Mouse (Mus musculus) lung, adult 18-20 months (tissue): ENCODE data around the gene Tm9sf1.
A peak's percentile ranks its signal among the peaks of the same experiment; 100 is the strongest.

Experiments
- DNase-seq, 2 experiments: peaks; one replicate each; pipeline ENCODE4 v3.0.0; 2022; ENCODE audit warnings: mixed read lengths in 2 of 2

The Tm9sf1 gene

DNA sequence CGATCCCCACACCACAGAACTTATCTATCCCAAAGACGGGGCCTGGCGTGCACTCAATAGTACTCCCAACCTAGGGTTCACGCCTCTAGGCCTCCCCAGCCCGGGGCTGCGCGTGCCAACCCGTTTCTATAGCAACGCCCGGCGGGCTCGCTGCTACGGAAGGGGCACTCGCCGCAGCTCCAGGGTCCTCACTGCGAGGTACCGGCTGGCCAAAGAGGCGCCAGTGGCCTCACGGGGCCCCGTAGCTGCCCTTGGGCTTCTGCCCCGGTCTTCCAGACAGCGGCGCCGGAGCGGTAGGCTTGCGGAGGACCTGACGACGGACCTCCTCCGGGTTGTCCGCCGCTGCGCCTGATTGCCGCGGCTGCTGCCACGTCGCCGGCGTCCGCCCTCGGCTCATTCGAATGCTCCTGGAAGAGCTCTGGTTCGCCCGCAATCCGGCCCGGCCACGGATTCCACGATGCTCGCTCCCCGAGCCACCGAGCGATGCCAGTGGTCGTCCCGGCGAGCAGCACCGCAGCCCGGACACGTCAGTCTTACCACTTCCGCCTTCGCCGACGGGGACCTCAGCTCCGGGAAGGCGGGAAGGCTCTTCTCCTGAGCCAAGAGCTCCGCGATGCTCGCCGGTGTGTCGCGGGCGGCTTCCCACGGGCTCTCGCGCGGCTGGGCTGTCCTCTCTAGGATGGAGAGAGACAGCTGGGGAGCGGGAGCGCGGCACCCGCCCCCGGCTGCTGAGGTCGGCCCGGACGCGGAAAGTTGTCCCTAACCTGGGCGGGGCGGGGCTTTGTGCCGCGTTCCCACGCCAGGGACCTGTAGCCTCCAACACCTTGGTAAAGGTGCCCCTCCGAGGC, at the start of gene Tm9sf1:
Tm9sf1 (minus strand) TSS at position 747 of the 848 bp plus-strand sequence.
- peak; percentile 83 to 85 for DNase-seq

DNA sequence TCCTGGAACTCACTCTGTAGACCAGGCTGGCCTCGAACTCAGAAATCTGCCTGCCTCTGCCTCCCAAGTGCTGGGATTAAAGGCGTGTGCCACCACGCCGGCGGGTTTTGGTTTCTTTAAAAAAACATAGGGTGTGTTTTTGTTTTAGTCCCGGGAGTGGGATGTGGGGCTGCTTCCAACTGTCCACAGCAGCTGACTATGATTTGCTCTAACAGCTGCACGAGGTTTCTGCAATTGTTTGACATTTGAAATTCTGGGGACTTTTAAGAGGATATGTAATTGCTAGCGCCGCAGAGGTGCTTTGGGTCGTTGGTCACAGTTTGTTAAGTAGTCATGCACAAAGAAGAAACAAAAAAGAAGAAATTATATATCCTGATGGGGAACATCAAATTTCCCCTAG, 45.8 kb upstream of the Tm9sf1 start:
- DNase-seq: no peak

DNA sequence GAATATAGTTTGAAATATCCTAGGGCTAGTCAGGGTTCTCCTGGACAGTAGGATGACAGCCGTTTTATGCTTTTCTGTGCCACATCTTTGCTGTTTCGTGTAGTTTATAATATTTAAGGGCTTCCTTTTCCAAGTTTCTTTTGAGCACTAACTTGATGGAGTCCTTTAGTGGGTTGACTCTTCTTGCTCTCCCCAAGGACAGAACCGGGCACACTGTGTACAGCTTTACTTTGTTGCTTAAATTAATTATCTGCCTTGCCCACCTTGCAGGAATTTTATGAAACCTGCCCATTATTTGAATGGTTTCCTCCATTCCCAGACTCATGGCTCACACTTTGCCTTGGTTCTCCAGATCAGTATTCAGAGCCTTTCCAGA, 38.5 kb upstream of the Tm9sf1 start:
- DNase-seq: no peak

DNA sequence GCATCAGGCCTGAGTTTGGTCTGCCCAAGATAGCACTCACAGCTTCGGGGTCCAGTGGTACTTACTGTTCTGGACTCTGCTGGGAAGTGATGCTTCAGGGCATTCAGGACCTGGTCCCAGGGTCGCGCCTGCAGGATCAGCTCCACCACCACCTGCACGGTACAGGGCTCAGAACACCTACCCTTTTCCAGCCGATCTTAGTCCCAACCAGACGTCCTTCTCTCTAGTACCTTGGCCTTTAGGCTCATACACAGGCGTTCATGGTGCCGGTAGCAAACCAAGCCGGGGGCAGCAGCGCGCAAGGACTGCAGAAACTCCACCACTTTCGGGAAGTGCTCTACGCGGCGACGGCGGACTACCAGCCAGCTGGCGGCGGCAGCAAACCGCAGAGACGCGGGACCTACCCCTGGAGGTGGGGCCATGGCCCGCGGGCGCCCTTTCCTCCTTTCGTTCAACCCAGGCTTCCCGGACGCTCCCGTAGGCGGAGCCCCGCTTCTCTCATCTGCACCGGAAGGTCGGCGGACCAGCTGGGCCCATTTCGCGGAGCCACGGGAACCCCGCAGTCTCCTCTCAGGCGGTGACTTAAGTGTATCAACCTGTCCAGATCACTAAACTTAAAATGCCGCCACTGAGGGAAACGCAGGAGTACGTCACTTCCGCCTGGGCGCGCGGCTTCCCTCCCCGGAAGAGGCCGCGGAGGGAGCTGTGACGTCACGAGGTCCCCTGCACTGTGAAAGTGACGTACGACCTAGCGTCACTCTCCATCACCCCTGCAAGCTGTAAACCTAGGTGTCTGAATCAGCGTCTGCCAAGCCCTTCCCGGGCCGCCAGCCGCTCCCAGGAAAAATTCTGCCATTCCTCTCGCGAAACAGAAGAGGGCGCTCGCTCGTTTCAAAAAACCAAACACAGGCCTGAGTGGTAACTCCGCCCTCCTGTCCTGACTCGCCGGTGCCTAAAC, 37.8 kb upstream of the Tm9sf1 start, which contains the start of gene Tinf2:
Tinf2 (minus strand) TSS at position 661 of the 958 bp plus-strand sequence.
- peak; percentile 93 to 94 for DNase-seq

DNA sequence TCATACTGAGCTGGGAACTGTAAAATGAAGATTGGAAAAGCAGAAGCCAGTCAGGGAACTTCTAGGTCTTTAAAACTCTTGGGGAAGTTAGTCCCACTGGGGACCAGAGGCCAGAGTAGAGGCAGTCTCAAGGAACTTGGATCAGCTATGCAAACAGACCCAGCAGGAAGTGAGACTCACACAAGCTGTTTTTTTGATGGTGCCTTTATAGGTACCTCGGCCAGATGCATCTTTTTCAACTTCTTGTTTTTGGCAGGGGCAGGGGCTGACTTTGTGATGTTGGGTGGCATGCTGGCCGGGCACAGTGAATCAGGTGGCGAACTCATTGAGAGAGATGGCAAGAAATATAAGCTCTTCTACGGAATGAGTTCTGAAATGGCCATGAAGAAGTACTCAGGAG, 34.0 kb upstream of the Tm9sf1 start:
- no peak for DNase-seq

DNA sequence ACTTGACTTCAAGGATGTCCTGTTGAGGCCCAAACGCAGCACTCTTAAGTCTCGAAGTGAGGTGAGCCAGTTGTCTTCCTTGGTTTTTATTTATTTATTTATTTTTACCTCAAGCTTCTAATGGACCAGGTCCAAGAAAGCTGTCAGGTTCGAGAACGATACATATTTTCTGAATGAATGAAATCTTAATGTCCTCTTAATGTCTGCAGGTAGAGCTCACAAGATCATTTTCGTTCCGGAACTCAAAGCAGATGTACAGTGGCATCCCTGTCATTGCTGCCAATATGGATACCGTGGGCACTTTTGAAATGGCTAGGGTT, 29.1 kb upstream of the Tm9sf1 start:
- no peak for DNase-seq

DNA sequence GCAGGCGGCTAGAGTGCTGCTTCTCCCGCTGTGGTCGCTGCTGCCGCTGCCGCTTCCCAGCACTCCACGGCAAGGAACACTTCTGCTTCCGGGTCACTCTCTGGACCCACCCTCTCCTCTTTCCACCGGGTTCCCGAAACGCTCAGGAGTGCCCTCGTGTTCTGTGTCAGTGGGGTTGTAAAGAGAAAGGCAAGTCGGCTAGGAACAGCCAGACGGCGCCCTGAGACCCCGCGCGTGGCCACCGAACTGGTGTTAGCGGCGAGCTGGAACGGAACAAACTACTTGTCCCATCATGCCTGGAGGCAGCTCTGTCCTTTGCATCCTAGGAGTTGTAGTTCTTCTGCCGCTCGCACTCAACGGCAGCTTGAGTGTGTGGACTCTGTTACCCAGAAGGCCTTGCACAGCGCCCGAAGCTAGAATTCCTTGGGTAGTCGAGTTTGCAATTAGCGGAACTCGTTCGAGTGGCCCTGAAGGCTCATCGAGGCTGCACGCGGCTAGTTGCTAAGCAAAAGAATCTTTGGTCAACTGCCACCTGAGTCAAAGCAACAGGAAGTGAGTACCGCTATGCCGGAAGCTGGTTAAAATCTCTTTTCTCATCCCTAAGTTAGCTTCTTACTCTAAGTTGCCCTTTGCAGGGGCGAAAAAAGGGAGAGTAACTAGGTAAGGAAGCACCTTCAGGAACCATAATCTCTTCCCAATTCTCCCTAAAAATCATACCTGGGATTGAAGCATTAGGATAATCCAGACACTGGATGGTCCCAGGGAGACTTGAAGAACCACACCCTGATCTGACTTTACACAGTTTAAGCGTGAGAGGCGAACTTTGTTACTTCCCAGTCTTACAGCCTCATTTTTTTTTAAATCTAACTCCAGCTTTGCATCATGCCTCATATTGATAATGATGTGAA, 28.5 kb upstream of the Tm9sf1 start, which contains the start of the genes Gmpr2 and Nedd8:
Gmpr2 (plus strand) TSS at position 109 of the 908 bp plus-strand sequence.
Nedd8 (minus strand) TSS at position 292 of the 908 bp plus-strand sequence.
- peak; percentile 95 to 96 for DNase-seq

DNA sequence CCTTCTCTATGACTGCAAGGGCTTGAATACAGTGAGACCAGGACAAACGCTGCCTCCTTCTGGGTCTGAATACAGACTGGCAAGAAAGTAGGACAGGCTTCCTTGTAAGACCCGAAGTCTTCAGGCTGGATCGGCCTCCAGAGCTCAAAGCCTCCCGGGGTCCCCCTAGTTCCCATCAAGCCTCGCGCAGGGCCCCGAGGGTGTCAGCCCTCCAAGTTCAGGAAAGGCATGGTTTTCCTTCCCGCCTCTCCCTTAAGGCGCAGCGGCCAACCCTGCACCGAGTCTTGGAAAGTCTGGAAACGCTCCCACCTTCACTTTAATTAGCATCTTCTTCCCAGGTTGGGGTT, 27.9 kb upstream of the Tm9sf1 start:
- DNase-seq: no peak

DNA sequence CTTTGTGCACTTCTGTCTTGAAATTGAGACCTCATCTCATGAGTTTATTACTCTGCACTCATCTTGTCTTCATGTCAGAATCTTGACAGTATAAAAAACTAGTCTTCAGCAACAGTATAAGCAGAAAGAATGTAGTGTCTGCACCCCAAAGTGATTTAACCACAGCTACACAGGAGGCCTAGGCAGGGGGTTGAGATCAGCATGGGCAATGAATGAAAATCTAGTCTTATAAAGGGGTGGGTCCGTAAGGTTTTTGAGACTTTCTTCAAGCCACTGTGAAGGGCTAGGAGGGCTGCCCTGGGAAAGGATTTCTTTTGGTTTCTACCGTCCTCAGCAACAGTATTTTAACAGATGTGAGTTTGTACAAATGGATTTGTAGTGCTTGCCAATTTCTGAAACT, 17.0 kb upstream of the Tm9sf1 start:
- no peak for DNase-seq

DNA sequence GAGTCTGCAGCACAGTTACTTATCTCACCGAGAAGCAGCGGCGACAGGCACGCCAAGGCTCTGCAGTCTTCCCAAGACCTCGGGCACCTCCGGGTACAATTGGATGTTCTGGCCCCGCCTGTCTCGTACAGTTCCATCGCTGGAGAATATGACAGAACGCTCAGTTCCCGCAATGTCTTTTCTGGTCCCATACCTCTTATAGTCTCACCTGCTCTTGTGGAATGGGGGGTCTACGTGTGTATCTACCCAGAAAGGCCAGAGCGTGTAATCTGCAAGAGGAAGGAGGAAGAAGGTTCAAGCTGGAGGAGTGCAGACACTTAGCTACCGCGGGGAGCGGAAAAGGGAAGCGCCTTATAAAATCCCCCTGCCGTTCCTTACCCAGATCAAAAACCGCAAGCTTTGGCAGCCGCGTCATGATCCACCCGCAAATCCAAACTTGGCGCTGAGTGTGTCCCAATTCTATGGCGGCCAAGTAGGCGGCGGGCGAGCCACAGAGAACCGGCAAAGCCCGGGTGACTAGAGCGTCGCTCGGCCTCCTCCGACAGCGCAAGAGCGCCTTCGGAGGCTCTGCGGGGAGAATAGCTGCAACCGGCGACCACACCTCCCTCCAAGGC, 16.5 kb upstream of the Tm9sf1 start, which contains the start of gene Mdp1:
Mdp1 (minus strand) TSS at position 549 of the 614 bp plus-strand sequence.
- peak; percentile 75 to 81 for DNase-seq

DNA sequence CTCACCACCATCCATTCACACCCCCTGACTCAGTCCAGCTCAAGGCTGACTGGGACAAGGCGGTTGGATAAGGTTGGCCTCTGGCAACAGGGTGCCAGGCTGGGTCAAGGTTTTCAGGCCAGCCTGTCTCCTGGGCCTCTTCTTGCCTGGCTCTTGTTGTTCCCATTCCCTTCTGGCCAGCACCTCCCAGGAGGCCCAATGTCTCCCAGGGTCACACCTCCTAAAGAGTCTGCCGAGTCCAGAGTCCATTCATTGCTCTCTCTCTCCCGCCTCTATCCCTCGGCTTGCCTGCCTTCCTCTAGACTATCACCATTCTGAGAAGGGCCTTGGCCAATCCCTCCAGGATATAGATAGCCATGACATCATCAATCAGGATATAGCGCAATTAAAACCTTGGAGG, 14.4 kb upstream of the Tm9sf1 start:
- no peak for DNase-seq

DNA sequence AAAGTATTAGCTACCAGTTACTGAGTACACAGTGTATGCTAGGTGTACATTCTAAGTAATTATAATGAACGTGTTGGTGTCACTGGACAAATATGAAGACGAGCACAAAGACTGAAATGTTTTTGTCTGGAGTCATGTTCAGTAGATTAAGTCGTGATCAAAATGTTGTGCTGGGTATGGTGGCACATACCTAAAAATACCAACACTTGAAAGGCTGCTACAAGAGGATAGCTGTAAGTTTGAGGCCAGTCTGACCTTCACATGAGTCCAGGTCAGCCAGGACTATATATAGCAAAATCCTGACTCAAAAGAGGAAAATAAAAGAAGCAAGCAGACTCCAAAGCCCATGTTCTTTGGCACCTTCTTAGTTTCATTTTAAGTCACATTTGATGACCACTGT, 13.3 kb upstream of the Tm9sf1 start:
- DNase-seq: no peak

DNA sequence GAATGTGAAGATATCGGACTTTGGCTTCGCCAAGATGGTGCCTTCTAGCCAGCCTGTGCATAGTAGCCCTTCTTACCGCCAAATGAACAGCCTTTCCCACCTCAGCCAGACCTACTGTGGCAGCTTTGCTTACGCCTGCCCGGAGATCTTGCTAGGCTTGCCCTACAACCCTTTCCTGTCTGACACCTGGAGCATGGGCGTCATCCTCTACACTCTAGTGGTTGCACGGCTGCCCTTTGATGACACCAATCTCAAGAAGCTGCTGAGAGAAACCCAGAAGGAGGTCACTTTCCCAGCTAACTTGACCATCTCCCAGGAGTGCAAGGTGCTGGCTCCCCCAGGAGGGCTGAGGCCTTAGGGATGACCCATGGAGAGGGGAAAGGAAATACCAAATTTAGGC, 7.9 kb upstream of the Tm9sf1 start:
- no peak for DNase-seq

DNA sequence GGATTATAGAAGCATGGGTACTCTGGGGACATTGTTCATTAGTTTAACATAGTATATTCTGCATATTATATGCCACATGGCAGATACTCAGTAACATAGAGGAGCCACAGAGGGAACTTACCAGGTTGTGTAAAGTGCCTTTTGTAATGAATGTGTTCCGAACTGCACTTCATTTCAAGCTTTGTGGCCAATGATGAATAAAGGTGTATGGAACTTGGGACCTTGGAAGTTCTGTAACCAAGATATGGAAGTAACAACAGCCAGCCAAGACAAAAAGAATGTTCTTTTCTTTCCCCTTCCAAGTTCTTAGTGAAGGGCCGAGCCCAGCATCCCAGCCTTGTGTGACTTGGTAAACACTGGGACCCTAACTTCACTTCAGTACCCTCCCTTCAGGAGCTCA, 6.3 kb upstream of the Tm9sf1 start, which contains the start of gene Tssk4:
Tssk4 (plus strand) TSS at position 301 of the 400 bp plus-strand sequence.
- DNase-seq: no peak

DNA sequence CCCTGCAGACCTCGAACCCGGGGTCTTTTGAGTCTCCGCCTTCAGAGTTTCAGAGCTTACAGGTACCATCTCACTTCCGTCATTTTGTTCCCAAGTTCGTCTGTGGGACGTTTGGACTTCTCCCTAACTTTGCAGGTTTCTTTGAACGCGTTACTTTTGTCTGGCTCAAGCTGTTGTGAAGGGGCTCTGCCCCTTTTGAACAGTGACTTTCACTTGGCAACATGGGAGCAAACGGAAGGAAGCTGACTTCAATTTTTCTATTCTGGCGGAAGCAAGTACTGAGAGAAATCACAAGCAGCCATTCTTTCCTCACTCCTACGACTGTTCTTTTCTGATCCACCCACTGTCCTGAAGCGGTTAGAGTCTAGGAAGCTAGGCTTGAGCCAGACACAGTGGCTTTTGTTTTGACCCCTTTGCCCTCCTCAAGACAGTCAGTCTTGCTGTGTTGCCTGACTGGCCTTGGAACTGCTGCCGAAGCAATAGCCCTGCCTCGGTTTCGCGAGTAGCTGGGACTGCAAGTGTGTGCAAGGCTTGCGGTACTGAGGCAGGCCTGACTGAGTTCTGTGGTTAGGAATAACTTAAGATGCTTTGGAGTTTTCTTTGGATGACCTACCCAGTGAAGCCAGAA, 769 bp upstream of the Tm9sf1 start:
- DNase-seq: no peak

DNA sequence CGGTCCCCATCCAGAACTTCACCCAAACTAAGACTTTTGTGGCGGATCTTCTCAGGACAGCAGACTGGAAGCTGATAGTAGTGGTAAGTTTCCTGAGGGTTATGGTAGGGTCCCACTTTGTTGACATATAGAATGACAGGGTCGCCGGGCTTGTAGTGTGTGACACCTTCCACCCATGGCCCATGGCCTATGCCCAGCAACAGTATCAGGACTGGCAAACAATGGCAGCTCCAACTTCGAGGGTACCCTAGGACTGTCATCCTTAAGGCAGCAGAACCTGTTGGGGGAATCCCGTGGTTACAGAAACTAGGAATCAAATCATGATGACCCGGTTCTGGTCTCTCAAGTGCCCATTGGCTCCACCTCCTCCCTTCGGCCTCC, 937 bp downstream of the Tm9sf1 start:
- DNase-seq: no peak

DNA sequence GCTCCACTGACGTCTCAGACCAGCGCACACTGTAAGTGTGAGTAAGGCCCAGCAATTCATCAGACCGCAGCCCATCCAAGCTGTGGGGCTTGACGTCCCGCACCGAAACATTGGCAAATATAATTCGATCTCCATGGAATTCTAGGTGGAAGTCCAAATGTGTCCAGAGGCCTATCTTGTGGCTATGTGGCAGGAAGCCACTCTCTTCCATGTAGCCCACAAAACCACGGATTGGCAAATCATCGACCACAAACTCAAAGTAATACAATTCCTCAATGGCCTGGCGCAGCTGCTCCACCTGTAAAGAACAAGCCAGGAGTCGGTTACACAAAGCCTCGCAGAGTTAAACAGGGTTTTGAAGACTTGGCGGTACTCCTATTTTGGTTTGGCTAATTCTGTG, 2.3 kb downstream of the Tm9sf1 start:
- DNase-seq: no peak

DNA sequence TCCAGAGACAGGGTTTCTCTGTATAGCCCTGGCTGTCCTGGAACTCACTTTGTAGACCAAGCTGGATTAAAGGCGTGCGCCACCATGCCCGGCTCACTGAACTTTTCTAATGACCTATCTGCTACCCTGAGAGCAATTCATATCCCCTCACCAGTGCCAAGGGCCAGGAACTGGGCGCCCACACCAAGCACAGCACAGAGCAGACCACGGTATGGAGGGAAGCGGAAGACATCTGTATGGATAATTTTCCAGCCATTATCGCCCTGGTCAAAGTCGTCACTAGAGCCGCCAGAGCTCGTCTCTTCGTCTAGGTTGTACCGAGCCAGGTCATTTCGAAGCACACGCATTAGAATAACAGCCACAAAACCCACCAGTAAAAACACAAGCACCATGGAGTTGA, 2.8 kb downstream of the Tm9sf1 start:
- DNase-seq: no peak

DNA sequence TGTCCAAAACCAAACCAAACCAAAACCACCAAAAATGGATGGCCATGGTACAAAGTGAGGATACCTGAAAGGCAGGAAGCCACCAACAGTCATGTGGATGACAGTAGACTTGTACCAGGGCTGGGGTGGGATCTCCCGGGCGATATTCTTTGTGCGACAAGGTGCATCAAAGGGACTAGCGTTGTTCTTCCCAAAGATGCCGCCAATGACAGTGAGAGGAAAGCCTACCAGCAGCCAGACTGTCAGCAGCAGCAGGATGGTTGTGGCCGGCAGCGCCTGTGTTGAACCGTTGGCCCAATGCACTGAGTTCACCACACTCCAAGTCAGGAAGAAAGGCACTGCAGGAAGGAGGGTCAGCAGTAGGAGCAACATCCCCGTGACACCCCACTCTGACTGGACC, 5.8 kb downstream of the Tm9sf1 start, which contains the start of gene Gm49378:
Gm49378 (minus strand) TSS at position 101 of the 400 bp plus-strand sequence.
- DNase-seq: no peak

DNA sequence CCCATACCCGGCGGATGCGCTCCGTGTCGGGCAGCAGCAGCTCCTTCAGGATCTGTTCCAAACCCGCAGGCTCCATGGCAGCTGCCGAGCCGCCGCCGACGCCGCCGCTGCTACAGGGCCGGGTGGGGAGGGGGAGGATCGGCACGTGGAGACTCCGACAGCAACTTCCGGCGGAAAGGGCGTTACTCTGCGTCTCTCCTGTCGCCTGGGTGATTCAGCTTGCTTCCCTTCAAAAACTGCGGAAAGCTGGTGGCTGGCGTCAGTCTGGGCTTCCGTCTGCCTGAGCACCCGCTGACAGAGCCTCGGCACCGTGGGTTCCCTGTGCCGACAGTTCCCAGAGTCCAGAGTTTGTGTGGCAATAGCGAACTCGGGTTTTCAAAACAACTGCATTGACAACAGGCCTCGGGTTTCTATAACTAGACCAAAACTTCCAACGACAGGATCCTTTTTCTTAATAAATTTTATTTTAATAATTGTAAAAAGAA, 8.0 kb downstream of the Tm9sf1 start, which contains the start of gene Ipo4:
Ipo4 (minus strand) TSS at position 435 of the 485 bp plus-strand sequence.
- DNase-seq: peak; percentile 90 to 93
